Mouse (Mus musculus) embryonic facial prominence, embryonic 10.5 days (tissue): ENCODE data around the gene Tdrd9. TPM values are rescaled to one million over a fixed set of nuclear protein-coding genes. Genes with fewer than 3 reads are reported as not detected.

Source experiments
- microRNA-seq: library from miRNA; unstranded; fragments of <30 nt; microRNA quantifications from one replicate; pipeline ENCODE4, GENCODE M21; 2017
- polyA plus RNA-seq: library from polyadenylated mRNA; unstranded; fragments of >200 nt; fragmentation: Nextera tagmentation; extraction: Ambion mirVana; gene quantifications from 2 replicates; pipeline ENCODE4 v1.2.1, GENCODE M21; 2016

The Tdrd9 gene
- polyA plus RNA-seq, 1 experiment from 2014 or later: 1.1 TPM

Small RNA genes within 50 kb of the gene (microRNA-seq; reads per million reads assigned to microRNA genes)
- not detected for gene Mir3073a
- not detected for gene Mir3073b

Other genes starting within 250 kb of the Tdrd9 start
- gene Klc1, start 212.7 kb upstream of the Tdrd9 start, polyA plus RNA-seq: 130 and 131 TPM in 2 replicates
- 21.7 and 22.2 TPM in 2 replicates for gene Xrcc3, start 157.7 kb upstream of the Tdrd9 start, polyA plus RNA-seq
- 75.0 TPM in 2 replicates for gene Zfyve21, start 157.4 kb upstream of the Tdrd9 start, polyA plus RNA-seq
- 4.1 and 5.1 TPM in 2 replicates for gene Ppp1r13b, start 63.4 kb upstream of the Tdrd9 start, polyA plus RNA-seq
- 580 and 594 TPM in 2 replicates for gene Atp5mpl, start 4.6 kb upstream of the Tdrd9 start, polyA plus RNA-seq
- not detected in 2 replicates for gene Rd3l, start 9.8 kb downstream of the Tdrd9 start, polyA plus RNA-seq
- gene Aspg, start 135.1 kb downstream of the Tdrd9 start, polyA plus RNA-seq: 2.7 TPM in 2 replicates
- gene Kif26a, start 174.6 kb downstream of the Tdrd9 start, polyA plus RNA-seq: 3.3 and 3.4 TPM in 2 replicates